Mouse (Mus musculus) kidney, adult 2 months (tissue): Measurements from ENCODE around the gene Myadml2. TPM values are rescaled to one million over a fixed set of nuclear protein-coding genes. Genes with fewer than 3 reads are reported as not detected.
A peak's percentile ranks its signal among the peaks of the same experiment; 100 is the strongest.

Experiments
- DNase-seq: peaks from one replicate; pipeline ENCODE4 v3.0.0; 2021
- H3K27ac ChIP-seq: fragments of 200-500 bp; 2 replicates; pipeline ENCODE4 v1.5.1; 2012; ENCODE audit warnings: low read depth, low read length, control low read depth, inconsistent platforms; ENCODE audit not compliant: insufficient read depth
- H3K27me3 ChIP-seq: fragments of 200-500 bp; replicated peaks from 2 replicates; pipeline ENCODE4 v1.6.1; 2012; ENCODE audit warnings: mild to moderate bottlenecking, moderate library complexity, low read length, inconsistent platforms; ENCODE audit not compliant: control insufficient read depth, insufficient read depth
- H3K36me3 ChIP-seq: fragments of 200-500 bp; 2 replicates; pipeline ENCODE4 v1.6.1; 2012; ENCODE audit warnings: mild to moderate bottlenecking, moderate library complexity, low read length, inconsistent platforms; ENCODE audit not compliant: control insufficient read depth, insufficient read depth
- H3K4me1 ChIP-seq: fragments of 200-500 bp; 2 replicates; pipeline ENCODE4 v1.6.1; 2011; ENCODE audit warnings: low read length; ENCODE audit not compliant: control insufficient read depth, insufficient read depth
- H3K4me3 ChIP-seq: fragments of 200-500 bp; 2 replicates; pipeline ENCODE4 v1.5.1; 2011; ENCODE audit warnings: mild to moderate bottlenecking, low read depth, low read length, control low read depth; ENCODE audit not compliant: insufficient read depth
- CTCF ChIP-seq: fragments of 200-500 bp; conservative IDR thresholded peaks from 2 replicates; pipeline ENCODE4 v1.5.1; 2011; ENCODE audit warnings: low read depth, mild to moderate bottlenecking, control low read depth, low read length, moderate library complexity, mixed read lengths; ENCODE audit not compliant: insufficient read depth, insufficient read length
- POLR2A ChIP-seq: fragments of 200-500 bp; IDR thresholded peaks from one replicate; pipeline ENCODE4 v1.6.1; 2011; ENCODE audit warnings: low read depth, low read length, control low read depth
- WGBS: fragments of 180-500 bp; shearing (Covaris S2); methylation state at CpG from one replicate; pipeline ENCODE4 v1.1.7; 2018; 5-methylcytosine and 5-hydroxymethylcytosine counted together
- polyA plus RNA-seq: library from polyadenylated mRNA; depleted of rRNA; stranded (reverse); fragments of >200 nt; gene quantifications from 2 replicates; pipeline ENCODE4 v1.2.3, GENCODE M21; 2012

Myadml2 gene
- polyA plus RNA-seq, 1 experiment = 1.0 TPM

DNA sequence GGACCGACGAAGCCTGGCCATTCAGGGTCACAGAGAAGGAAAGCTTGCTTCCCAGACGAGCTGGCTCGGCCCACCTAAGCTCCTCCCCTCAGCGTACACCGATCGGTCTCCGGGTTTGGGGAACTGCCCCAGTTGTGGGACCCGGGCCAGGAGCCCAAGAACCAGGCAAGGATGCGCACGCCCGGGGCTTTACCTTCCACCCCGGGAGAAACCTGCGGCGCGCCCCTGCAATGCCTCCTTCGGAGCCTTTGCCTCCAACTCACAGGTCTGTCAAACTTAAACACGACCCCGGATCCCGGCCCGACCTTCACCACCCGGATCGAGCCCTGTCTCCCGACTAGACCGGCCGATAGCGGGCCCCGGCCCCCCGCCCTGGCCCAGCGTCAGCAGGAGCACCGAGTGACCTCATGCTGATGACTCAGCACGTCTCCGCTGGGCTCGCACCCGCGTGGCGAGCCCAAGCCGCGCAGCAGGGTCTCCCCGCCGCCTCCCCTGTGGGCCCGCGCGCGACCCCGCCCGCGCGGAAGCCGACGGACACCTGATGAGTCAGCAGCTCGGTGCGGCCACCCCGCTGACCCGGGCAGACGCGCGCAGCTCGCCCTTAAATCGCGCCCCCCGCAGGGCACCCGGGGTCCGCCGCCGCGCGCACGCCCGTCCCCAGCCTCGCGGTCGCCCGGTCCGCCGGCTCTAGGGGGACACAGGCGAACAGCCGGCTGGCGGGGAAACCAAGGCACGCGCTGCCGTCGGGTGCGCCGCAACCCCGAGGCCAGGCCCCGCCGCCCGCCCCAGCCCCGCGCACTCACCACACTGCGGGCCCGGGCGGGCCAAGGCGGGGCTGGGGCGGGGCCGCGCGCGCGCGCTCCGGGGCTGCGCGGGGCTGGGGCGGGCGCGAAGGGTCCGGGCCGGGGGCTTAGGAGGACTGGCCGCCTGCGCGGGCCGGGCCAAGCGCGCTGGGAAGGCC is 15.1 kb downstream of the Myadml2 start:
- Histone ChIP-seq H3K4me3 (peak overlapping the region; percentile 92), H3K27me3 (no peaks in the 10 kb centered on the region), H3K36me3 (no peaks in the 10 kb centered on the region), H3K4me1 (peaks cover 34% of the 10 kb centered on the region), H3K27ac (peak overlapping the region; percentile 95)
- no peak for TF ChIP-seq CTCF
- peak; percentile 13 for TF ChIP-seq POLR2A
- DNase-seq = peak; percentile 94
- under 1% methylated on average over 116 of the region's 116 CpGs for WGBS

DNA sequence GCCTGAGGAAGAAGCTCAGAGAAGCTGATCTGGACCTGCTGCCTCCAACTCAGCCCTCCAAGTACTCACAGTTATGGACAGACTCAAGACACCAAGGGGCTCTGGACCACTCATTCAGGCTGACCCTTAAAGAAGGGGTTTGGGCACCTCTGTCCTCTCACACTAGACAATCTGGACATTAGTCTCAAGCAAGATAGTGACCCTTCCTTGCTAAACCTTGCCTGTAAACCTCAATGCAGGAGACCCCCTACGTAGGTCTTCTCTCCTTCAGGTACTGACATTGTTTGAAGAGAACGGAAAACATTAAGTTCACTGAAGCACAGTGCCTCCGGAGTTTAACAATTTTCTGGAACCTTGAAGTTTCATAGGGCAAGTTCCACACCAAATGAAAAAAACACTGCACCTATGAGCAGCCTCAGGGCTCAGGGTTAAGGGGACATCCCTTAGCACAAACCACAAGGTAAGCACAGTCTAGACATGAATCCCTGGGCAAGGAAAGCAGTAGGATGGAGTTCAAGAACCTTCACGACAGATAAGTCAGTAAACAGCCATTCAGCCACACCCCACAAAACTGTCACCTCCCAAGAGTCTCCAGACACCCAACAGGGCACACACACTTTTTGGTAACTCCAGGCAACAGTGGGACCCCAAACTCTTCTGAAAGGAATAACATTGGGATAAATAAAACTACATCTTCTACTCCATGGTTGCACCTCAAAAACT is 16.1 kb downstream of the Myadml2 start:
- Histone ChIP-seq H3K27ac (peak overlapping the region; percentile 95), H3K4me3 (peak overlapping the region; percentile 92), H3K27me3 (no peaks in the 10 kb centered on the region), H3K4me1 (peaks cover 34% of the 10 kb centered on the region), H3K36me3 (no peaks in the 10 kb centered on the region)
- peak; percentile 45 for DNase-seq
- no peak for TF ChIP-seq CTCF
- no peak for TF ChIP-seq POLR2A
- WGBS = 34% methylated on average over 4 of the region's 4 CpGs

DNA sequence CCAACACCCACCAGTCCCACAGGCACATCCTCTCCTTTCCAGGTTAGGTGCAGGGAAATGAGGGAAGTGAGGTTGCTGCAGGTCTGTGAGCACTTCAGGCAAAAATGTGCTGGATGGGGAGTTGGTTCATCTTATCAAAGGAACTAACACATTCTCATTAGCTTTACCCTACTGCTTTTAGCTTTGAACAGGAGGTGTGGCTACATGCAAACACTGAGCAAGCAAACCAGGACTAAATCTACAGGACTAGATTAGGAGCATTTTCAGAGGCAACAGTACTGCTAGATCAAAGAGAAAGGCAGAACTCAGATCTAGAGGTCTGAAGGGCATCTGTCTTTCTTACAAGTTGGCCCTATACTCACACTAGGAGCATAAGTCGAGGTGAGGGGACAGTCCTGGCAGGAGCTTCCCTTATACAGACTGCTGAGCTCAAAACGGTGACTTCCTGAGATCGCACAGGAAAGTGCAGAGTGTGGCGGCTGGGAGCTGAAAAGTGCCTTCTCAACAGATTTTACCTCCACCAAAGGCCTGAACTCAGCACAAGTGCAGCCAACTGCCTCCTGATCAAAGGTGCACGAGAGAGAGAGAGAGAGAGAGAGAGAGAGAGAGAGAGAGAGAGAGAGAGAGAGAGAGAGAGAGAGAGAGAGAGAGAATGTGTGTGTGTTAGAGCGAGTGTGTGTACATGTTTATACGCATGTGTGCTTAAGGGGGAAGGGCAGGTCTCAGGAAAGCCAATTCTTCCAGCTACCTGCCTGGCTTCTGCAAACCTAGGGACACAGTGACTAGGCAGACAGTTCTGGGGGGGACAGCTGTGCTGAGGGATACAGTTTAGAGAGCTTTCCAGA is 16.9 kb downstream of the Myadml2 start:
- TF ChIP-seq POLR2A = no peak
- no peak for TF ChIP-seq CTCF
- Histone ChIP-seq H3K4me1 (peaks cover 34% of the 10 kb centered on the region), H3K4me3 (peak overlapping the region; percentile 41), H3K27ac (peak overlapping the region; percentile 95), H3K27me3 (no peaks in the 10 kb centered on the region), H3K36me3 (no peaks in the 10 kb centered on the region)
- 17% methylated on average over 7 of the region's 7 CpGs for WGBS
- DNase-seq = peak; percentile 86

DNA sequence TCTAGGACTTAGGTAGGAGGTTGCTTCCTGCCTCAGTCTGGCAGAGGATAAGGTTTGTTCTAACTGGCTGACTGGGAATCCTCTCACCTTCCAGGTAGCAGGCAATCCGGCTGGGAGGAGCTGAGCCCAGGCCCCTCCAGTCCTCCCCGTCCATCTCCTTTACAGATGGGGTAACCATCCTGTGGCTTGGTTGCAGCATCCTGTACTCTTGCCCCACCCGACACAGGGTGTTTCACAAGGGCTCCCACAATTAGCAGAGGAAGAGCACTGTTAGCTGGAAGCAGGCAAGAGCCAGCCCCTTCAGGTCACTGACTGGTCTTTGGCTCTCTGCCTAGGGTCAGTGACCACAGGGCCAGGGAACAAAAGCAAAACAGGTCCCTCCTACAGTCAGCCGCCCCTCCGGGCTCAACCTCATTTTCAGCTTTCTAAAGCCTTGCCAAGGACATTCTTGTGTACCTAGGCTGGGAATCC is 17.5 kb downstream of the Myadml2 start:
- H3K36me3 ChIP-seq = no peaks in the 10 kb centered on the region
- peak; percentile 93 for DNase-seq
- peaks cover 35% of the 10 kb centered on the region for H3K4me1 ChIP-seq
- 4% methylated on average over 5 of the region's 5 CpGs for WGBS
- no peak for TF ChIP-seq POLR2A
- TF ChIP-seq CTCF = no peak
- H3K27me3 ChIP-seq = no peaks in the 10 kb centered on the region
- H3K27ac ChIP-seq = peak overlapping the region; percentile 95
- H3K4me3 ChIP-seq = peak overlapping the region; percentile 47

DNA sequence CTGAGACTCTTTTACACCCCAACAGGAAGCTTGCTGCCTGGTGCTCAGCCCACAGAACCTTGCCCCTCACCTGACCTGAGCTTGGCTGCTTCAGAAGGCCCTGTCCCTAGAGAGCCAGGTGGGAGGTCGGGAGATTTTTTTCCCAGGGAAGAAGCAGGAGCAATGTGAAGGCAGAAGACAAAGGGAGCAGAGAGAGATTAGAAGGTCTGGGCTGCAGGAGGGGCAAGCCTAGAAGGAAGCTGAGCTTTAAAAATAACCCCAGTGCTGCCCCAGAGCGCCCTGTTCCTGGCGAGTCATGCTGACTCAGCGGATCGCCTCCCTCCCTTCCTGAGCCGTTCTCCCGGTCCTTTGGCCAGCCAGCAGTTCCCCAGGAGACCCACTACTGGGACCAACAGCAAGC is 18.0 kb downstream of the Myadml2 start:
- TF ChIP-seq POLR2A (no peak), CTCF (no peak)

DNA sequence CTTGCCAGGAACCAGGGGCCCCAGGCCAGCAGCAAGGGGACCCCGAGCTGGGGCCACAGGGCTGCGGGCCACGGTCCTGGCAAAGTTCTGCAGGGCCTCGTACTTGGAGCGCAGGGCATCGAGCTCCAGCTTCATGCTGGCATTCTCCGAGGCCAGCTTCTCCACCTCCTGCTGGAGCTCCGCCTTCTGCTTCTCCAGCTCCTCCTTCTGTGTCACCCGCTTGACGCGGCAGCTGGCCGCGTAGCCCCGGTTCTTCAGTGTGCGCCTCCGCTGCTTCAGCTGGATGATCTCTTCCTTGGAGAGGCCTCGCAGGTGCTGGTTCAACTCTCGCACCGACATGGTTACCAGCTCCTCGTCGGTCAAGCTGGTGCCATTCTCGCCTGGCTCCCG is 18.6 kb downstream of the Myadml2 start:
- Histone ChIP-seq H3K27ac (peak overlapping the region; percentile 90), H3K4me3 (peak overlapping the region; percentile 47), H3K36me3 (no peaks in the 10 kb centered on the region), H3K27me3 (no peaks in the 10 kb centered on the region), H3K4me1 (peaks cover 38% of the 10 kb centered on the region)
- 52% methylated on average over 23 of the region's 23 CpGs for WGBS
- peak; percentile 84 for DNase-seq
- TF ChIP-seq POLR2A = peak; percentile 17
- TF ChIP-seq CTCF = no peak

More for the DNA sequence above, 18.0 kb downstream of the Myadml2 start:
- H3K27me3 ChIP-seq = no peaks in the 10 kb centered on the region
- peaks cover 38% of the 10 kb centered on the region for H3K4me1 ChIP-seq
- no peaks in the 10 kb centered on the region for H3K36me3 ChIP-seq
- peak; percentile 76 for DNase-seq
- H3K4me3 ChIP-seq = peak overlapping the region; percentile 47
- peak overlapping the region; percentile 90 for H3K27ac ChIP-seq
- WGBS = 5% methylated on average over 7 of the region's 7 CpGs
